ENCODE assay signal across 7 mouse cellular contexts in genomic region chr19:24634602-24635001, GRCm38 (mm10). TPM values are rescaled to one million over a fixed set of nuclear protein-coding genes. Genes with fewer than 3 reads are reported as not detected.
A peak's percentile ranks its signal among the peaks of the same experiment; 100 is the strongest.
DNase-seq lines count a peak whose midpoint lies in the region; ATAC-seq and TF ChIP-seq lines count a peak whose summit lies in the region.

No protein-coding gene starts in this region.

- TF ChIP-seq CTCF in small intestine, adult 2 months (IDR thresholded peaks at IDR 0.05; ENCODE audit: extremely low read depth, insufficient read length, insufficient replicate concordance, low read depth, low read length), result peak; percentile 99; the same call in 1 of the 2 replicates

- no peaks in the 10 kb centered on the region for H3K36me3 ChIP-seq in ES-E14 (ENCODE audit: control insufficient read depth, insufficient read depth, low read length, poor library complexity, severe bottlenecking)
- no peaks in the 10 kb centered on the region for H3K36me3 ChIP-seq in small intestine, adult 2 months (ENCODE audit: control insufficient read depth, insufficient read depth, low read length)

- H3K4me1 ChIP-seq in ES-E14 (ENCODE audit: control insufficient read depth in 2 of 2, insufficient read depth in 2 of 2, low read length in 2 of 2, poor library complexity in 1 of 2), result no peaks in the 10 kb centered on the region
- peaks cover 3% of the 10 kb centered on the region; the same call in 1 of the 2 replicates for H3K4me1 ChIP-seq in small intestine, adult 2 months (ENCODE audit: control insufficient read depth, insufficient read depth, insufficient read length, low read length)

- ATAC-seq in granulocyte monocyte progenitor cell, adult 5-6 weeks (replicated peaks; ENCODE audit: poor library complexity, severe bottlenecking), result peak; percentile 87
- peak; percentile 84 for ATAC-seq in megakaryocyte, adult 5-6 weeks (ENCODE audit: poor library complexity, severe bottlenecking)

- DNase-seq in ES-E14 (ENCODE audit: low read depth, low spot score), result peak; percentile 65
- DNase-seq in adrenal gland, adult 8-10 months, result peak; percentile 60
- peak; percentile 80 for DNase-seq in embryo, embryonic 11 days
- DNase-seq in layer of hippocampus, postnatal 10 days (ENCODE audit: low spot score in 2 of 2), result peak; percentile 73 to 79

- H3K9ac ChIP-seq in ES-E14 (ENCODE audit: insufficient read depth, low read depth, low read length, poor library complexity, severe bottlenecking), result no peak overlapping the region

- H3K27ac ChIP-seq in ES-E14 (ENCODE audit: insufficient read depth, low read depth, low read length, poor library complexity, severe bottlenecking), result no peak overlapping the region
- H3K27ac ChIP-seq in small intestine, adult 2 months (ENCODE audit: insufficient read depth, low read depth, low read length), result no peak overlapping the region

- no peak overlapping the region for H3K4me3 ChIP-seq in ES-E14 (ENCODE audit: insufficient read depth in 1 of 2, low read depth in 1 of 2, low read length in 2 of 2, poor library complexity in 1 of 2, severe bottlenecking in 1 of 2)
- no peak overlapping the region for H3K4me3 ChIP-seq in small intestine, adult 2 months (ENCODE audit: low read depth, low read length)

- in situ Hi-C loops in ES-E14 (cut with MboI; ENCODE audit: low sequenced_read_pairs in 2 of 2, unreplicated experiment in 2 of 2), result no loop called here

- TF ChIP-seq POLR2A in small intestine, adult 2 months (IDR thresholded peaks at IDR 0.05; ENCODE audit: low read depth, low read length), result no peak

- peaks cover 2% of the 10 kb centered on the region; the same call in 1 of the 2 replicates for H3K27me3 ChIP-seq in small intestine, adult 2 months (ENCODE audit: control insufficient read depth, insufficient read depth, low read length)

- 1% methylated on average over 7 of the region's 7 CpGs for WGBS in small intestine, adult 2 months

- H3K9me3 ChIP-seq in ES-E14 (ENCODE audit: control insufficient read depth, insufficient read depth, low read depth, low read length), result no peaks in the 10 kb centered on the region

TF ChIP-seq in ES-E14, 5 proteins besides CTCF, POLR2A, EP300 and RAD21:
- TF ChIP-seq CHD2 (IDR thresholded peaks at IDR 0.05; ENCODE audit: low read depth, low read length) (no peak), ZC3H11A (IDR thresholded peaks at IDR 0.05; ENCODE audit: borderline replicate concordance, low read depth, low read length) (peak; percentile 86; the same call in 1 of the 2 replicates)

RNA-seq across cellular contexts. Expression of gene Tmem252, which starts 39.2 kb away (rescaled TPM):
- 0.22 and 0.42 TPM in 2 replicates for total RNA-seq in ES-E14 (2012; rRNA removed)
- total RNA-seq in adrenal gland, adult 8-10 months (2022), result under 1 TPM; 0.09 to 0.24 (median 0.16) TPM
- total RNA-seq in granulocyte monocyte progenitor cell, adult 5-6 weeks (2014; fragmentation: Nextera tagmentation), result not detected in 2 replicates
- not detected in 2 replicates for total RNA-seq in granulocyte monocyte progenitor cell, adult 5-6 weeks (2017)
- total RNA-seq in layer of hippocampus, postnatal 10 days (2021), result under 1 TPM; 0.53 to 0.83 TPM
- total RNA-seq in megakaryocyte, adult 5-6 weeks (2015), result not detected in 2 replicates
- not detected in 2 replicates for total RNA-seq in megakaryocyte, adult 5-6 weeks (2017)
- 3.1 and 4.8 TPM in 2 replicates for polyA plus RNA-seq in small intestine, adult 2 months (2012; rRNA removed)
